Mouse (Mus musculus) heart, embryonic 12.5 days (tissue): ENCODE results near the gene Evi2a. TPM values are rescaled to one million over a fixed set of nuclear protein-coding genes. Genes with fewer than 3 reads are reported as not detected.

Experiments used
- ATAC-seq: fragments of 200-750 bp; cut with Nextera tagmentation; 2 replicates; pipeline ENCODE4 v1.8.0; 2017; ENCODE audit warnings: moderate TSS enrichment, moderate library complexity; ENCODE audit not compliant: insufficient number of reproducible peaks, low FRiP score
- H3K27ac ChIP-seq: fragments of 300-500 bp; sonication (generic); 2 replicates; pipeline ENCODE4 v1.5.1; 2016; ENCODE audit warnings: mild to moderate bottlenecking, moderate library complexity; ENCODE audit not compliant: poor library complexity, severe bottlenecking
- H3K27me3 ChIP-seq: fragments of 300-500 bp; sonication (generic); replicated peaks from 2 replicates; pipeline ENCODE4 v1.6.1; 2016; ENCODE audit warnings: mild to moderate bottlenecking, moderate library complexity
- H3K36me3 ChIP-seq: fragments of 300-500 bp; sonication (generic); 2 replicates; pipeline ENCODE4 v1.6.1; 2016; ENCODE audit warnings: mild to moderate bottlenecking, moderate library complexity
- H3K4me1 ChIP-seq: fragments of 300-500 bp; sonication (generic); replicated peaks from 2 replicates; pipeline ENCODE4 v1.6.1; 2016; ENCODE audit warnings: mild to moderate bottlenecking
- H3K4me2 ChIP-seq: fragments of 300-500 bp; sonication (generic); 2 replicates; pipeline ENCODE4 v1.6.1; 2016; ENCODE audit warnings: mild to moderate bottlenecking, moderate library complexity
- H3K4me3 ChIP-seq: fragments of 300-500 bp; sonication (generic); 2 replicates; pipeline ENCODE4 v1.5.1; 2016; ENCODE audit warnings: mild to moderate bottlenecking
- H3K9ac ChIP-seq: fragments of 300-500 bp; sonication (generic); 2 replicates; pipeline ENCODE4 v1.6.1; 2016; ENCODE audit warnings: mild to moderate bottlenecking, moderate library complexity
- H3K9me3 ChIP-seq: fragments of 300-500 bp; sonication (generic); replicated peaks from 2 replicates; pipeline ENCODE4 v1.6.1; 2016; ENCODE audit warnings: mild to moderate bottlenecking, moderate library complexity
- WGBS: fragments of 180-500 bp; shearing (Covaris S2); methylation state at CpG from one replicate; pipeline ENCODE4 v1.1.7; 2016; 5-methylcytosine and 5-hydroxymethylcytosine counted together
- polyA plus RNA-seq: library from polyadenylated mRNA; unstranded; fragments of >200 nt; fragmentation: Nextera tagmentation; extraction: Ambion mirVana; gene quantifications from 2 replicates; pipeline ENCODE4 v1.2.1, GENCODE M21; 2016

Gene Evi2a
- polyA plus RNA-seq, 1 experiment from 2014 or later: 1.1 TPM

GRCm38 (mm10) chr11:79535554-79535953 lies 5.1 kb upstream of the Evi2a start:
- 76% methylated on average over 4 of the region's 4 CpGs for WGBS
- Histone ChIP-seq H3K4me2 (no peak overlapping the region), H3K27me3 (no peaks in the 10 kb centered on the region), H3K9me3 (no peaks in the 10 kb centered on the region), H3K4me3 (no peak overlapping the region), H3K9ac (no peak overlapping the region), H3K36me3 (peaks cover 30% of the 10 kb centered on the region), H3K4me1 (peaks cover 15% of the 10 kb centered on the region), H3K27ac (no peak overlapping the region)
- ATAC-seq: no peak

GRCm38 (mm10) chr11:79533950-79534690 lies 3.7 kb upstream of the Evi2a start:
- Histone ChIP-seq H3K9me3 (no peaks in the 10 kb centered on the region), H3K36me3 (peaks cover 22% of the 10 kb centered on the region), H3K4me2 (no peak overlapping the region), H3K27me3 (no peaks in the 10 kb centered on the region), H3K9ac (no peak overlapping the region), H3K4me1 (peaks cover 15% of the 10 kb centered on the region), H3K27ac (no peak overlapping the region; the same call in 1 of the 2 replicates), H3K4me3 (no peak overlapping the region)
- WGBS: 78% methylated on average over 8 of the region's 8 CpGs
- ATAC-seq: no peak

- Histone ChIP-seq H3K27me3 (no peaks in the 10 kb centered on the region), H3K4me2 (no peak overlapping the region), H3K4me3 (no peak overlapping the region), H3K9ac (no peak overlapping the region), H3K36me3 (peaks cover 22% of the 10 kb centered on the region), H3K9me3 (no peaks in the 10 kb centered on the region), H3K27ac (peak overlapping the region; percentile 34; the same call in 1 of the 2 replicates), H3K4me1 (peaks cover 15% of the 10 kb centered on the region)
- ATAC-seq: no peak
- 33% methylated on average over 6 of the region's 6 CpGs for WGBS
These were observed 2.9 kb upstream of the Evi2a start for GRCm38 (mm10) chr11:79533311-79533710.

DNA sequence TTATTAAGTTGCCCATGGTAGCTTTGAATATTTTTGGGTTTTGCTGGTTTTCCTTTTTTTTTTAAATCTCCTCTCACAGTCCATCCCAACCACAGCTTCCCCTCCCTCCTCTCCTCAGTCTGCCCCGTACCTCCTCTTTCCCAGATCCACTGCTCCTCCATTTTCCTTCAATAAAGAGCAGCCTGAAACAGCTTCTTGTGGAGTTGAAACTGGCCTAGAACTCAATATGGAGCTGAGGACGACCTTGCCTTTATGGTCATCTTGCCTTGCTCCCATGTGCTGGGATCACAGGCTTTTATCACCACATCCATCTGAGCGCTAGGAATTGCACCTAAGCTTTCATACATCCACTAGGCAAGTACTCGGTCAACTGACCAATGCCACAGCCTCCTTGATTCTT lies 1.1 kb upstream of the Evi2a start:
- H3K9ac ChIP-seq: no peak overlapping the region
- H3K4me1 ChIP-seq: peaks cover 25% of the 10 kb centered on the region
- no peaks in the 10 kb centered on the region for H3K27me3 ChIP-seq
- H3K36me3 ChIP-seq: 0 out of 2 replicates have a peak, but pooled peaks cover 10% of the 10 kb centered on the region
- no peaks in the 10 kb centered on the region for H3K9me3 ChIP-seq
- 92% methylated on average over 4 of the region's 4 CpGs for WGBS
- H3K27ac ChIP-seq: no peak overlapping the region
- H3K4me2 ChIP-seq: no peak overlapping the region
- no peak for ATAC-seq
- no peak overlapping the region for H3K4me3 ChIP-seq

- H3K4me3 ChIP-seq: no peak overlapping the region
- no peak overlapping the region for H3K27ac ChIP-seq
- H3K9me3 ChIP-seq: no peaks in the 10 kb centered on the region
- 85% methylated on average over 11 of the region's 11 CpGs for WGBS
- H3K27me3 ChIP-seq: no peaks in the 10 kb centered on the region
- H3K4me2 ChIP-seq: no peak overlapping the region
- H3K4me1 ChIP-seq: peaks cover 25% of the 10 kb centered on the region
- H3K9ac ChIP-seq: no peak overlapping the region
- ATAC-seq: no peak
- 0 out of 2 replicates have a peak, but pooled peaks cover 6% of the 10 kb centered on the region for H3K36me3 ChIP-seq
These were observed 365 bp upstream of the Evi2a start for GRCm38 (mm10) chr11:79530774-79531173.

DNA sequence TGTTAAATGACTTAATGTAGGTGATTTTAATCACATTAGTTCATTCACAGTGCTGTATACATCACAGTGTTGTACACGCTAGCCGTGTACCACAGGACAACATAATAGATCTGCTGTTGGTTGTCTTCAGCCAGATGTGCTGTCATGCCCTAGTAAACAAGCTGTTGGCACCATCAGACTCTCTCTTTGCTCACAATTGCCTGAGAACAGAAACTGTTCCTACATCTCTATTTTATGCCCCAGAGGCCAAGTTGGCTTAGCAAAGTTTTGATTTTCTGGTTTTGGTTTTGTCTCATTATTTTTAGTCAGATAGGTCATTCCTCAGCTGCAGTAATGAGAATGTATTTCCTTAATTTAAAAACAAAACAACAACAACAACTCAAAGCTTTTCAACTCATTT lies 673 bp downstream of the Evi2a start:
- Histone ChIP-seq H3K27me3 (no peaks in the 10 kb centered on the region), H3K9me3 (no peaks in the 10 kb centered on the region), H3K4me3 (no peak overlapping the region), H3K4me1 (peaks cover 25% of the 10 kb centered on the region), H3K27ac (no peak overlapping the region), H3K9ac (no peak overlapping the region), H3K4me2 (no peak overlapping the region), H3K36me3 (0 out of 2 replicates have a peak, but pooled peaks cover 6% of the 10 kb centered on the region)
- 95% methylated on average over 2 of the region's 2 CpGs for WGBS
- ATAC-seq: no peak

- 0 out of 2 replicates have a peak, but pooled peaks cover 6% of the 10 kb centered on the region for H3K36me3 ChIP-seq
- H3K9me3 ChIP-seq: no peaks in the 10 kb centered on the region
- peaks cover 24% of the 10 kb centered on the region for H3K4me1 ChIP-seq
- no peaks in the 10 kb centered on the region for H3K27me3 ChIP-seq
- no peak overlapping the region for H3K9ac ChIP-seq
- ATAC-seq: no peak
- H3K4me3 ChIP-seq: no peak overlapping the region
- 94% methylated on average over 6 of the region's 6 CpGs for WGBS
- H3K27ac ChIP-seq: no peak overlapping the region
- no peak overlapping the region for H3K4me2 ChIP-seq
These were observed 1.2 kb downstream of the Evi2a start for GRCm38 (mm10) chr11:79529226-79529625.

- Histone ChIP-seq H3K4me1 (peaks cover 18% of the 10 kb centered on the region), H3K9me3 (no peaks in the 10 kb centered on the region), H3K27ac (no peak overlapping the region), H3K4me3 (no peak overlapping the region), H3K27me3 (no peaks in the 10 kb centered on the region), H3K36me3 (0 out of 2 replicates have a peak, but pooled peaks cover 9% of the 10 kb centered on the region), H3K4me2 (no peak overlapping the region), H3K9ac (no peak overlapping the region)
- ATAC-seq: no peak
- WGBS: 85% methylated on average over 3 of the region's 3 CpGs
These were observed 1.8 kb downstream of the Evi2a start for GRCm38 (mm10) chr11:79528601-79529000.

DNA sequence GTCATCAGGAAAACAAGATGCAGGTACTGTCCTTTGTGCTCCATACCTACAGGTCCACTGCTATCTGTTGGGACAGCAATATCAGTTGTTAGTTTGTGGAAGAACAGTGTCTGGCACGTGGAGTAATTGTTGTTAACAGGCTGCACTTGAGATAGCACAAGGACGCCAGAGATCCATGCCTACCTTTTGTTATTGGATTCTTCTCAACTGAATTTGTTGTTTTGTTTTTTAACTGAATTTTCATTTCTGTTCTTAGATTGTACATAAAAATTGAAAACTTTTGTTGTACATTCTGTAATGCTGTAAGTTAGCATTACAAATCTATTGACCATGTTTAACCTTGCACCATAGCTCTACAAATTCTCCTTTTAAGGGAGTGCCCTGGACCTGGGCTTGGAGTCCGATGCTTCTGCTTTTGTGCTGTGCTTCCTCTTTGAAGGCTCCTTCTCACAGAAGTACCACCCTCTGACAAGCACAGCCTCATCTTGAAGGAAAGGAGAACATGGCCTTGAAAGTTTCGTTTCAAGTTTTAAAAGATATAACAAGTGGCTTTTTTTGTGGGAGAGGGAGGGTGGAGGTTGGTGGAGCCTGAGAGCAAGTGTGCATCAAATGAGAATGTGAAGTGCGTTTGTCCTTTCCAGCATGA lies 2.5 kb downstream of the Evi2a start:
- WGBS: 65% methylated on average over 5 of the region's 5 CpGs
- H3K27ac ChIP-seq: no peak overlapping the region

DNA sequence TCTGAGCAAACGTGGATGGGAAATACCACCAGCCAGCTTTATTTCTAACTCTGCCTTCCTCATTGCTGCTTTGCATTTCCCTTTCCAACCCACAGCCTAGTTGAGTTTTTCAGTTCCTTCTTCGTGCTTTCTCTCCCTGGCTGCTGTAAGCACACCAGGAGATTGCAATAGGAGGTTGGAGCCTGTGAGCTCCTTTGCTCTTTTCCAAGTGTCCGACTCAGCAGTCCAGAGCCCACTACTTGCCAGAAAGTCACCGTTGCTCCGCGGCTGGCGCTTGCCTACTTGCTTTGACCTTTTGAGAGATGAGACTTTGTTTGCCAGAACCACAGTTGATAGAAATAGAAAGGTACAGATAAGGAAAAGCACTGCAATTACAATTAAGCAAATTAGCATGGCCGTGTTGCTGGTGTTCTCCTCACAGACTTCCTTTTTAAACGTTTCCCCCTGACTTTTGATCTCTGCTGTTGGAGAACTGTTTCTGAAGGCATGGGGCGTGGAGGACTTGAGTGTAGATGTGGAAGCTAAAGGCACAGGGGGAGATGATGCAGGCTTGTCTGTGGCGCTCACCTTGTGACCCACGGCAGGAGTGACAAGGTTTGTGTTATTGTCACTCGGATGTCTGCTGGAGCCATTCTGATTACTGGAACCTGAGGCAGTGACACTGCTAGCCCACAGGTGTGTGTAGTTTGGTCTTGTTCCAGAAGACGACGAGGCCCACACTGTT lies 3.2 kb downstream of the Evi2a start:
- Histone ChIP-seq H3K9ac (no peak overlapping the region), H3K4me3 (no peak overlapping the region), H3K27ac (no peak overlapping the region), H3K36me3 (0 out of 2 replicates have a peak, but pooled peaks cover 9% of the 10 kb centered on the region), H3K27me3 (no peaks in the 10 kb centered on the region), H3K9me3 (no peaks in the 10 kb centered on the region), H3K4me1 (peaks cover 9% of the 10 kb centered on the region; the same call in 1 of the 2 replicates), H3K4me2 (no peak overlapping the region)
- no peak for ATAC-seq
- 56% methylated on average over 15 of the region's 15 CpGs for WGBS

More for the DNA sequence above, 2.5 kb downstream of the Evi2a start:
- H3K4me1 ChIP-seq: peaks cover 11% of the 10 kb centered on the region; the same call in 1 of the 2 replicates
- no peaks in the 10 kb centered on the region for H3K9me3 ChIP-seq
- H3K4me3 ChIP-seq: no peak overlapping the region
- H3K9ac ChIP-seq: no peak overlapping the region
- H3K27me3 ChIP-seq: no peaks in the 10 kb centered on the region
- H3K36me3 ChIP-seq: 0 out of 2 replicates have a peak, but pooled peaks cover 9% of the 10 kb centered on the region
- no peak overlapping the region for H3K4me2 ChIP-seq
- ATAC-seq: no peak

DNA sequence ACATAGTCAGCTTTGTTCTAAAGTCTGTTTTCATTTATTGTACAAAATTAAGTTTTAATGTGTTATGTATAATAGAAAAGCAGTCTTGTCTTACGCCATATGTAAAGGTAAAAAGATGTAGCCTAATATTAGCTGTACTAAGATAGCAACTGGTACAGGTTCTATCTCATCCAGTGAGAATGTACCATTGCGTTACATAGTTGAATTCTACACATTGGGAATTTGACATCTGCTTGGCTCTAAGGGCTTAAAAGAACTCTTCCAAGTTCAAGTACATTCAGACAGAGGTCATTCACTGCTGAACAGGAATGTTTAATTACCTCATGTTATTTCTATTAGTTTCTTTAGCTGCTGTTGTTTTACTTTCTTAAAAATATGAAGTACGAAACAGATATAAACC lies 3.9 kb downstream of the Evi2a start:
- Histone ChIP-seq H3K27ac (no peak overlapping the region), H3K27me3 (no peaks in the 10 kb centered on the region), H3K36me3 (0 out of 2 replicates have a peak, but pooled peaks cover 4% of the 10 kb centered on the region), H3K9ac (no peak overlapping the region), H3K4me3 (no peak overlapping the region), H3K4me1 (peaks cover 9% of the 10 kb centered on the region; the same call in 1 of the 2 replicates), H3K9me3 (no peaks in the 10 kb centered on the region), H3K4me2 (no peak overlapping the region)
- no peak for ATAC-seq
- 84% methylated on average over 3 of the region's 3 CpGs for WGBS
